Mouse (Mus musculus) heart, postnatal 25 days (tissue): Measurements from ENCODE around the gene Stat5b. TPM values are rescaled to one million over a fixed set of nuclear protein-coding genes. Genes with fewer than 3 reads are reported as not detected.

Source experiments
- DNase-seq: peaks from one replicate; pipeline ENCODE4 v3.0.0; 2022; ENCODE audit warnings: low spot score
- intact Hi-C: fragments of 180-260 bp; cut with DNase I; formaldehyde crosslinking; loops from one replicate; pipeline ENCODE4 v1.15.1; 2025
- total RNA-seq, 2 experiments: library from RNA; stranded (reverse); gene quantifications; 2 replicates each; pipeline ENCODE4 v1.2.3; 2021

Gene Stat5b
- total RNA-seq, 2 experiments from 2014 or later: 67.6 to 68.9 TPM

- DNase-seq: no peak
- intact Hi-C loops: no loop called here
Observed at GRCm38 (mm10) chr11:100870968-100871350, 20.4 kb upstream of the Stat5b start.

GRCm38 (mm10) chr11:100870256-100870967 is 19.9 kb upstream of the Stat5b start:
- no peak for DNase-seq
- intact Hi-C loops: no loop called here

GRCm38 (mm10) chr11:100865618-100866017 is 15.1 kb upstream of the Stat5b start:
- no peak for DNase-seq
- intact Hi-C loops: no loop called here

- DNase-seq: no peak
- intact Hi-C loops: loop anchor here (5.0 kb wide), 1 partner anchor 151 kb away; the partner anchor contains the start of genes Hspb9 and Kat2a
Observed at GRCm38 (mm10) chr11:100863141-100863540, 12.6 kb upstream of the Stat5b start.

GRCm38 (mm10) chr11:100861836-100862235 is 11.3 kb upstream of the Stat5b start:
- intact Hi-C loops: loop anchor here (5.0 kb wide), 1 partner anchor 150 kb away; the partner anchor contains the start of genes Hspb9 and Kat2a
- no peak for DNase-seq

GRCm38 (mm10) chr11:100861335-100861734 is 10.8 kb upstream of the Stat5b start:
- no peak for DNase-seq
- intact Hi-C loops: loop anchor here (5.0 kb wide), 1 partner anchor 149 kb away; the partner anchor contains the start of genes Hspb9 and Kat2a

GRCm38 (mm10) chr11:100860198-100861048 is 9.9 kb upstream of the Stat5b start:
- intact Hi-C loops: loop anchor here (5.0 kb wide), 1 partner anchor 148 kb away; the partner anchor contains the start of genes Hspb9 and Kat2a
- DNase-seq: peak; percentile 85

GRCm38 (mm10) chr11:100859579-100860075 is 9.1 kb upstream of the Stat5b start:
- intact Hi-C loops: loop anchor here (5.0 kb wide), 2 partner anchors 72 to 147 kb away; partner anchors contain the start of genes Hspb9 and Kat2a
- DNase-seq: no peak

- DNase-seq: peak; percentile 68
- intact Hi-C loops: loop anchor here (5.0 kb wide), 1 partner anchor 72 kb away; no protein-coding TSS in a partner anchor
Observed at GRCm38 (mm10) chr11:100858935-100859578, 8.5 kb upstream of the Stat5b start, which contains the start of gene Stat5a. Stat5a (plus strand) TSS chr11:100859351.

GRCm38 (mm10) chr11:100857960-100858359 is 7.4 kb upstream of the Stat5b start:
- intact Hi-C loops: loop anchor here (5.0 kb wide), 1 partner anchor 71 kb away; no protein-coding TSS in a partner anchor
- no peak for DNase-seq

- intact Hi-C loops: loop anchor here (5.0 kb wide), 1 partner anchor 68 kb away; no protein-coding TSS in a partner anchor
- no peak for DNase-seq
Observed at GRCm38 (mm10) chr11:100855178-100855577, 4.7 kb upstream of the Stat5b start.

GRCm38 (mm10) chr11:100854268-100854667 is 3.7 kb upstream of the Stat5b start:
- intact Hi-C loops: no loop called here
- no peak for DNase-seq

GRCm38 (mm10) chr11:100853018-100853417 is 2.5 kb upstream of the Stat5b start:
- DNase-seq: no peak
- intact Hi-C loops: no loop called here

GRCm38 (mm10) chr11:100852088-100852487 is 1.6 kb upstream of the Stat5b start:
- intact Hi-C loops: no loop called here
- DNase-seq: no peak

- DNase-seq: peak; percentile 50
- intact Hi-C loops: no loop called here
Observed at GRCm38 (mm10) chr11:100850778-100851528, 429 bp upstream of the Stat5b start.

- intact Hi-C loops: no loop called here
- no peak for DNase-seq
Observed at GRCm38 (mm10) chr11:100849456-100850037, 977 bp downstream of the Stat5b start.

GRCm38 (mm10) chr11:100848789-100849379 is 1.6 kb downstream of the Stat5b start:
- intact Hi-C loops: no loop called here
- DNase-seq: no peak

- DNase-seq: no peak
- intact Hi-C loops: no loop called here
Observed at GRCm38 (mm10) chr11:100848080-100848479, 2.4 kb downstream of the Stat5b start.
